Mouse (Mus musculus): ENCODE measurements around the gene Tmem170b.

The Tmem170b gene

DNA sequence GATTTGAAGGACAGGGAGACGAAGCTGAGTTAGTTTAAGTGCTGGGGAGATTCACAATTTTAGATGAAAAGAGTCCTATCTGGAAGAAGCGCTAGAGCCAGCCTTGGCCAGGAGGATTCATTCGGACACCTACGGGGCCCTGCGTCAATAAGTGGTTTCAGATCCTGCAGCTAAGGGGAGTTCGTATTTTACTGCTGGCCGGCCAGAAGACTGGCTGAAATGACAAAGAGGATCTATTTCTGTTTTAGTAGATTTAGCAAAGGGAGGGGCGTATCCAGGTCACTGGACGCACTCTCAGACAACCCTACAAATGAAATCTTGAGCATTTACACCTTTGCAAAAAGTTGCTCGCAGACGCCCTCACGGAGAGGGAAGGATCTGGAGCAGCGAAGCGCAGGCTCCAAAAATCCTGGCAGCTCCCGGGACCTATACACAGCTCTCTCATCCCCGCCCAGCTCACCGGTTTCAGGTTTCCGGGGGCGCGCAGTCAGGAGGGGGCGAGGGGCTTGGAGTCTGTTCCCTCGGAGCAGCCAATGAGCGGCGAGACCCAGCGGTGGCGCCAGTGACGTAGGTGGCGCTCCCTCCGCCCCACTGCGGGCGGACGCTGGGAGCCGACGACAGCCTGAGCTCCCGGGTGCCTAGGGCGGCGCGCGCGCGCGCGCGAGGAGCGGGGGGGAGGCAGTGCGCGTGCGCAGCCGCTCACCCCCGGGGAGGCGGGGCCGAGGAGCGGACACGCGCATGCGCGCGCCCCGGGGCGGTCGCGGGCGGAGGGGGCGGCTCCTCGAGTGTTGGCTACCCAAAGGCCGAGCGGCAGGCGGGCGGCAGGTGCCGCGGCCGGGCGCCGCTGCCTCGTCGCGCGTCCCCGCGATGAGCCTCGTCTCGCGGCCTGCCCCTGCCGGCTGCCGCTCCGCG lies at the start of gene Tmem170b:
Gene Tmem170b (plus strand): TSS at position 809 of the 912 bp plus-strand sequence.
- DNase-seq (ENCODE audit: low spot score) = peak; percentile 99

DNA sequence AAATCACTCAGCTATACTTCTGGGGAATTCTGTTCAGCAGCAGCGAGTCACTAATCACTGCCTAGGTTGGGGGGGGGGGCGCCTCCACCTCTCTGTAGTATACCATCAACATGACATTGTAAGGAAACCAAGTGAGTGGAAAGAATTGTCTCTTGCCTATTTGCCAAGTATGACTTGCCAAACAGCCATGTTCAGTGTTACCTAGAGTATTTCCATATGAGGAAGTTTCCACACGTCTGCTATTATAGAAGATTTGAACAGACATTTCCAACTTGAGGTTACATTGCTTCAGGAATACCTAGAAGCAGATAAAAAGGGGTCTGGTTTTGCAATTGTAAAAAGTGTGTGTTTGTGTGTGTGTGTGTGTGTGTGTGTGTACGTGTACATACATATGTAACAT lies 44.7 kb upstream of the Tmem170b start:
- DNase-seq (ENCODE audit: low spot score) = no peak

DNA sequence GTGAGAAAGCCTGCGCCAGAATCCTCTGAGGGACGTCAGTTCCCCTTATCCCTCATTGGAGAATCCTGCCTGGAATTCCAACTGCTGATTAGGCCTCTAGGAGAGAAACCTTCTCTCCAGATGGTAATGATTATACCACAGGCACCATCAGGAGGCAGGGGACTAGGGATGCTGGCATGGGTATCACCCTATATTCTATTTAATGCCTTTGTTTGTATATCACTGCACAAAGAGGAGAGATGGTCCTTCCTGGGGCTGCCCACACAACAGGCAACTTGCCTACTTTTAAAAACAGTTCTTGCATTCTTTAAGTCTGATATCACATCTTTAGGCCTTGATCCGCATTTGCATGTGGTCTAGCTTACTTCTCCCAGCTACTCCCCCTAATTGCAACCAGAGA lies 37.3 kb upstream of the Tmem170b start:
- DNase-seq (ENCODE audit: low spot score) = no peak

DNA sequence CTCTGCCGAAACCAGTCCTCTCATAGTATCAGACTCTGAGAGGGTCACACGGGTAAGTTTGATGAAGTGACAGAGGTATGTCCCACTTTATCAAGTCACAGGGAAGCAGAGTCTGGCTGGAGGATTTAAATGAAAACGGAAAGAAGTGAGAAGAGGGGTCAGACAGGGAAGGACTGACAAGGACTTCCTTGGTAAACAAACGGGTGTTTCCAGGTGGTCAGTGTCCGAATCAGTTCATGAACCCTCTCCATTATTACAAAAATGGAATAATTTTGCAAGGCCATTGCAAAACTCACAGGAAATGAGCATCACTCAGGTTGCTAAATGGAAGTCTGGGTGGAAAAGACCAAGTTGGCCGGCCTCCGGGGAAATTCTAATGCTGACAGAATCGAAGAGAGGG lies 36.8 kb upstream of the Tmem170b start:
- DNase-seq (ENCODE audit: low spot score) = no peak

DNA sequence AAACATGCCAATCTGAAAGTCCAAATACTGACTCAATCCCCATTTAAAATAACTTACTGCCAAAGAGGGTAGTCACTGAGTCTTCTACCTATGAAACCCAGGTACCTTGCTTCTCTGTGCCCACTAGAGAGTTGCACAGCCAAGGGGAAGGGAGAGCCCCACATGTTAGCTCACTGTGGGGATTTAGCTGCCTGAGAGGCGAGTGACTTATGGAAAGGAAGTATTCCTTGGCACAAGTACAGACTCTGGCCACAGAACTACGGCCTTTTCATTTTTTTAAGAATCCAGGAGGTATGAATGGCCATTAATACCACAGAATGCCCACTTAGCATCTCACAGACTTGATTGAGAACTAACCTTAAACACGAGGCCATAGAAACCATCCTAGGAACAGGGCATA lies 35.9 kb upstream of the Tmem170b start:
- no peak for DNase-seq (ENCODE audit: low spot score)

DNA sequence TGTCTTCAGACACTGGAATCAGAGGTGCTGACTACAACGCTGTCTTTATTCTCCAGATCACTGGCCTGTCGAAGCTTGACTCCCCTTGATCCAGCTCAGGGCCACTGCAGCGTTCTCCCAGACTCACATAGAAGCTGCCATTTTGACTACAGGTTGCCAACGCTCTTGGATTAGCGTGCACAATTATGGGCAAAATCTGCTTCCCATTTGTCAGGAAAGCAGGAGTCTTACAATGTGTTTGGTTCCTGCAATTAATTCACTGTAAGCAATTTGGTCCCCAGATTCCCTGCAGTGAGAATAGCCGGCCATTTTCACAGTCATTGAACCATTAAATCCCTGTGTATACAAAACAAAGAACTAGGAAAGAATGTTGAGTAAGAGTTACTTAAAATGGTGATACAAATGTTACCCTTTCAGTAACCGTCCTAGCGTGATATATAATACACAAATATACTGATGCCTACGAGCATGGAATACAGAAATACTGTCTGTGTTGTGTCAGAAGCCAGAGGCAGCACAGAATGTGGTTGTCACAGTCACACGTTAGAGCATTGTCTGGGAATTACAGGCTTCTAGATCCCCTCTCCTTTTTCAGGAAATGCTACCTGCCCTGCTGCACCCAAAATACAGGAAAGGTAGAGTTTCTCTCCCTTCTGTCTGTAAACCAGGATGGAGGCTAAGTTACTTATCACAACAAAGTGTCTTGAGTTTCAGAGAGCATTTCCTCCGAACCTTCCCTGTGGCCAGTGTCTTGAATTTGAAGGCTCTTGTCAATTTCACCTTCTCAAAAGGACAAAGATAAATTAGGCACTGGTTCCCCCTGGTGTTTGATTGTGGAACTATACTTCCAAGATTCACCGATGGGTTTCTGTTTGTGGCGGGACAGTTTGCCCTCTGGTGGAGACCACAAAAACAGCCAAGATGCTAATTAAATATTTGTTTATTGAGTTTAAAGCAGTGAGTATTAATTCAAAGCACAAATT lies 34.0 kb upstream of the Tmem170b start:
- DNase-seq (ENCODE audit: low spot score) = peak; percentile 79

DNA sequence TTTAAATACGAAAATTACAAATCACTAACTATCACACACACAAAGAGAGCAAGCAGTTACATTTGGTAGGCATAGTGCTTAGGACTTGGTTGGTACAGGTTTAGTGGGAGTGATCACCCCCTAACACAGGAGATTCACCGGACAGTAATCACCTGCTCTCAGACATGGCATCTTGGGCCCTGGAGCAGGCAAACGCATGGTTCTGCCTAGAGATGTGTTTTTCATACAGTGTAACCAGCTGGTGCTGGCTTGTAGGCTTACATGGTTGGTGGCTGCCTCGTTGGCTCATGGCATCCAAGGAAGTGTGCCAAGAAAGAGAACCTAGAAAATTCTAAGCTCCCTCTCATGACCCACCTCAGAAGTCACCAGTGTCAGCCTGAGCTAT lies 33.4 kb upstream of the Tmem170b start:
- DNase-seq (ENCODE audit: low spot score) = no peak

DNA sequence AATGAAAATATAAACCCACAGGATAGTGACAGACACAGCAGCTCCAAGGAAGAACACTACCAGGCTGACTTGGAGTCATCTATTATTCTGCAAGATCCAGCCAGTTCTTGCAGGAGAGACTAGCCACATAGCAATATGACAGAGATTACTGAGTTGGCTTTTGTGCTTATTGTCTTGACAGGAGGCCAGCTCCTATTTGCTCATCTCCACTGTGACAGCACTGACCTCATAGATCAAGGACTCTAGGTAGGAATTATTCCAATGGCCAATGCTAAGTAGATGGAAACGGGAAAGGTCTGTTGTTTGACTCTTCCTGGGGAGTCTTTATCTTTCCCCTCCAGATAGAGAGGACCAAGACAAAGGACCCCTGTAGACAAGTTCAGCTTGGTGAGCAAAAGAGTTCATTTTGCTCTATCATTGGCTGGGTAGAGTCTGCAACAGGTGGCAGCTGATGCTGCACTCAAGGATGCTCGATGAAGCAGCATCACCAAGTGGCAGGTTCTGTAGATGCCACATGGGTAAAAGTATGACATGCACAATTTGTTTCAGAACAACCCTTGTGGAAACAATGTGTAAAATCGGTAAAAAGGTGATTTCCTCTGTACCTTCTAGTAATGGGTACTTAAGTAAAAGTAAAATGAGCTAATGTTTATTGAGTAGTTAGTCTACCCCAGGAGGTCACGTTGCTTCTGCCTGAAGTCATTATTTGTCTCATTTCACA lies 32.4 kb upstream of the Tmem170b start:
- DNase-seq (ENCODE audit: low spot score) = no peak

DNA sequence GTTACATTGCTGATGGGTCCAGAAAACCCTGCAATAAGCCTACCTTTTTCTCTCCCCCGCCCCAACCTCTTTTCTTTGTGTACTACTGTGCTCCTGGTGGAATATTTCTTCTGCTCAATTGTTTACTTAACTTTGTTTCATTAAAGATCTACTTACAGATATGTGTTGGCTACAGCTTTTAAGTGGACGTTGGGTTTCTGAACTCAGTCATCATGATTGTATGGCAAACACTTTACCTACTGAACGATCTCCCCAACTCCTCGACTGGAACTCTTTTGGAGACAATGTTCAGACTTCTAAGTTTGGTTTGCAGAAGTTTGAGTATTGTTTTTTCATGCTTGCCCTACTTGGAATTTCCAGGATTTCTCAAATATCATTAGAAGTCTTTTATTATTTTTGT lies 24.6 kb upstream of the Tmem170b start:
- DNase-seq (ENCODE audit: low spot score) = no peak

DNA sequence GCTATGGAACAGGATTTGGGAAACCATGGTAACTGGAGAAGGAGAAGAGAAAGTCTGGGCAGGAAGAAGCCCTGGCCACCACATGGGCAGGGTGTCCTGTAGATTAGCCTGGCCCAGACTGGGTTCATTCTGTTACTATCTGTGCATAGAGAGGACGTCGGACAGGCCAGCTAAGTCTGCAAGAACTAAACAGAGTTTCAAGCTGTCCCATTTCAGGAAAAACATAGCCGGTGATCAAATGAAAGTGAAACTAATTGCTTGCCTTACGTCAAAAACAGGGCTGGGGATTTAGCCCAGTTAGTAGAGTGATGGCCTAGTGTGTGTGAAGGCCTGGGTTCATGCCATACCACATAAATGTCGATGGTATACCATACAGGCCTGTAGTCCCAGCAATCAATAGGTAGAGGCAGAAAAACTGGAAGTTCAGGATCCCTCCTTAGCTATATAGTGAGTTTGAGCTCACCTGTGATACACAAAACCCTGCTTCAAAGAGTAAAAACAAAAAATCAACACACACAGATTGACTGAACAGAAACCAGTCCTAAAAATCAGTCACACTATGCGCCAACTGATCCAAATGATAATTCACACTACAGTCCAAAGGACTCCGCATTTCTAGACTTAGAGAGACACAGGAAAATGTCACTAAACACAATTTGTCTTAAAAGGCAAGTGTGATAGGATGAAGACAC lies 21.9 kb upstream of the Tmem170b start:
- no peak for DNase-seq (ENCODE audit: low spot score)

DNA sequence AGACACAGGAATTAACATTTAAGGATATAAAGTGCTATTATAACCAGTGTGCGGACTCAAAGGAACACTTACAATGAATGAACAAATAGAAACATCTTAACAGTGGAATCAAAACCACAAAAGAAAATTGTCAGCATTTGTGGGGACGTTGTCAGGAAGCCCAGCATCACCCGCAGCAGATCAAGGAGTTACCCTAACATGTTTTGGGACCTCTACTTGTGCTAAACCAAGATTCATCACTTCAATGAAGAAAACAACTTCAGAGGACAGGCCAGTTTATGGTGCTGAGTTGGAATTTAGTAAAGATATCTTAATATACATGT lies 21.4 kb upstream of the Tmem170b start:
- DNase-seq (ENCODE audit: low spot score) = no peak

DNA sequence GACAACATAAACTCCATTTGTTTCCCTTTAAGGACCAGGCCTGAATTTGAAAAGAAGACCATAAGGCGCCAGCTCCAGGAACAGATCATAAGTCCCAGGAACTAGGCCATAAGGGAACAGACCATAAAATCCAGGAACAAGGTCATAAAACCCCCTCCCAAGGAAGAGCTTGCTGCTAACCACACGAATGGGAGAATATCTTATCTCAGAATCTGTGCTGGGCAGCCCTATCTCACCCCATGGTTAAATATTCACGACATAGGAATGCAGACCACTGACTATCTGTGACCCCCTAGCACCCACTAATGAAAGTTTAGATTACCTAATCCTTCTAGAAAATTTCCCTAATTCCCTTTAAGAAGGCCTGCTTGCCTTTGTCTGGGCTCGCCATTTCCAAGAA lies 20.8 kb upstream of the Tmem170b start:
- DNase-seq (ENCODE audit: low spot score) = peak; percentile 73

DNA sequence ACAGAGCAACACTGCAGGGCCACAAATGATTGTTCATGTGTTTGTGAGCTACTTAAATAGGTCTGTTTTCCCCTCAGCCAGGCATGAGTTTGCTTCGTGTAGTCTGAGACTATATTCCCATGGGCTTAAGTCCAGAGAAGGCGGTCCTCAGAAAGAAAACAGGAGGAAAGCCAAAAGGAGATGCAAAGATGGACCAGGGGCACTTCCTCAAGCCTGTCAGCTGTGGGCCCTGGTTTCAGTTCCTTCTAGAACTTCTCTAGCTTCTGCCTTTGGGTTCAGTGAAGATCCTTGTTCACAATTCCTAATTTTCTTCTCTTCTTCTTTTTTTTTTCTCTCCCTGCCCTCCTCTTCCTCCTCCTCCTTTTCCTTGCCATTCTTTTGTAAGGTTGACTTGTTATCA lies 9.0 kb upstream of the Tmem170b start:
- DNase-seq (ENCODE audit: low spot score) = no peak

DNA sequence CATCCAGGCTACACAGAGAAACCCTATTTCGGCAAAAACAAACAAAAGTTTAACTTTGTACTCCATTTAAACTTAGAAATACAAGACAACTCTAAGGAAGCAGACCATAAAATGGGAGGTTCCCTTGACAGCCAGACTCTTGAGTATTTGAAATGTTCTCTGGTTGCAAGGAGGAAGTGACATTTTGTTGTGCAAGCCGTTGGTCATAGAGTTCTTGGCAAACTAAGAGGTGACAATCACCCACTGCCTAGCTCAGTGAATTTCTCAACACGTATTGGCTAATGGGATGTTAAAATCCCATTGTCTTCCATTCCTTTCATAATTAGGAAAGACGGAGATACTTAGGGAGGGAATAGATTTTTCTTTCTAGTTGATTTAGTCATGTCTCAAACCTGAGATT lies 5.7 kb upstream of the Tmem170b start:
- DNase-seq (ENCODE audit: low spot score) = no peak

DNA sequence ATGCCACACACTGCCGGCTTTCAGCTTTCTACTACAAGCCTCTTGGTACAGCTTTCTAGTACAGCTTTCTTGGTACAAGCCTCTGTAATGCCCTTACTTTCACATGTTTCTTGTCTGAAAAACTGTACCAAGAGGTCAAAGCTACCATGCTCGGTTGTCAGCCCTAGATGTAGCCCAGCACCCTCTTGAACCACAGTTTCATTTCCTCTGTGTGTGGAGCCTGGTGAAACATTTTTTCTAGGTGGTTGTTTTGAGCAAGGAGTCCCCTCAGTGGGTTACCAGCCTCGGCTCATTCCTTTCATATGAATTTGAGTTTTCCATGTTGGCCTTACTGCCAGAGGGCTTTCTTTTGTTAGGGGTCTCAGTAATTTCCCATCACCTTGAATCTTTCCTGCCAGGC lies 4.7 kb upstream of the Tmem170b start:
- DNase-seq (ENCODE audit: low spot score) = no peak

DNA sequence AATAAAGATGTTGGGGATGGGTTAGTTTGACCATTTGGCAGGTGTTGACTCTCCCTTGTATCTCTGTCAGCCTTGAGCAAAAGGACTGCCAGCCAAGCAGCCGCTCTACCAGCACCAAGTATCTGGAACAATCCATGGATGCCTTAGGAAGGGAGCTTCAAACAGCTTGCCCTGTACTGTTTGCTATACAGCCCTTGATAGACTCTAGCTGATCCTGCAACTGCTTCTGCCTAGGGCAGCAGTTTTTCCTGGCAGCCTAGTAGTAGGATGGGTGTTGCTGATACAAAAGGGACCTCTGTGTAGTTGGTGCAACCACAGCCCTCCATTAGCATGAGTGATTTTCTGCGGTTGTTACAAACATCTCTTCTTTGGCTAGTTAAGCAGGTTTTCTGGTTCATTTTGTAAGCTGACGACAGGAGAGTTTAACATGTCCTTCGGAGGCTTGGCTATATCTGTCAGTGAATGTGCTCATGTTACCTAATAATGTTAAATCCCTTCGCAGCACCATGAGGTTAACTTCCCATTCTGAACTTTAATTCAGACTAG lies 1.7 kb upstream of the Tmem170b start:
- DNase-seq (ENCODE audit: low spot score) = no peak

DNA sequence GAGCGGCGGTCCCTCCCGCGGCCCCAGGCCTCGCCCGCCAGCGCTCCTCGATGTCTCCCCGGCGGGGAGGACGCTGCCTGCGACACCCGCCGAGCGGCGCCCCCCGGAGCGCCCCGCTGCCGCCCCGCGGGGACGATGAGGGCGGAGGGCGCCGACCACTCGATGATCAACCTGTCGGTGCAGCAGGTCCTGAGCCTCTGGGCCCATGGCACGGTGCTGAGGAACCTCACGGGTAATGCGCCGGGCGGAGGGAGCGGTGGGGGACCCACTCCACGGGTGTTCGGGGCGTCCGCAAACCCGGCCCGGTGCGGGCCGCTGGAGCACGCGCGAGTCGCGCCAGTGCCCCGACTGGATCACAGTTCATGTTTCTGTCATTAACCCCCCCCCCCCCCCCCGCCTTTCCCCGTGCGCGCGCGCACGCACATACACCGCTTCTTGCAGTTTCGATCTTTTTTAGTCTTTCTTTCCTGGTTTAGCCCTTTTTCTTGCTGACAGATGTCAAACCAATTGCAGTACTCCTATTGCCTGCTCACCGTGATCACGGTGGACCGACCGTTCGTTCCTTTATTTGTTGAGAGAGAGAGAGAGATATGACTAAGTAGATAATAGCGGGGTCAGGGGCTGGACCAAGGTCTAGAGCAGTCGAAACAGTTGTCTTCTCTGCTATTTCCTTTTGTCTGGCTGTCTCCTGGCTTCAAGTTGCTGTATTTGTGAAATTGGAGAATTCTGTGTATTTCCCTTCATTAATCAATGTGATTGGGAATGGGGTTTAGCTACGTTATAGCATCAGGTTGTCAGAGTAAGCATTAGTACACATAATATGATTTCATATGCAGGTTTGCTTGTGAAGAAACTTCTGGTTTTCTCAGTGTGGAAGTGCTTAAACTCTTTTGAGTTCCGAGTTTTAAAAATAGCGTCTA lies 634 bp downstream of the Tmem170b start:
- peak; percentile 66 for DNase-seq (ENCODE audit: low spot score)

DNA sequence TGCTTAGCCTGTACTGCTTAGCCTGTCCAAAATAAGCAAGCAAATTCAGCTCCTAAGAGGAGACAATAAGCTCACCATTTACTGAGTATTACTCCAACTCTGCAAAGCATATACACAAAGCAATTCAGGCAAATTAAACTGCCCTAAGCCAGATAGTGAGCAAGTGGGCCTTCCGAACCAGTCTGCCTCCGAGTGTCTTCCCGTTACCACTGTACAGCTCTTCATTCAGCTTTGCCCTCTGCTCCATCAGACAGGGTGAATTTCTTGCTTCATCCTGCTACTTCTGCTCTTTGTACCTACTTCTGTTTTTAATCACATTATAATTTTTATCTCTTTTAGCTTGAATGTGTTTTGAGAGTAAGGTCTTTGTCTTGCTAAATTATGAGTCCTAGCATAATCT lies 1.9 kb downstream of the Tmem170b start:
- DNase-seq (ENCODE audit: low spot score) = no peak

DNA sequence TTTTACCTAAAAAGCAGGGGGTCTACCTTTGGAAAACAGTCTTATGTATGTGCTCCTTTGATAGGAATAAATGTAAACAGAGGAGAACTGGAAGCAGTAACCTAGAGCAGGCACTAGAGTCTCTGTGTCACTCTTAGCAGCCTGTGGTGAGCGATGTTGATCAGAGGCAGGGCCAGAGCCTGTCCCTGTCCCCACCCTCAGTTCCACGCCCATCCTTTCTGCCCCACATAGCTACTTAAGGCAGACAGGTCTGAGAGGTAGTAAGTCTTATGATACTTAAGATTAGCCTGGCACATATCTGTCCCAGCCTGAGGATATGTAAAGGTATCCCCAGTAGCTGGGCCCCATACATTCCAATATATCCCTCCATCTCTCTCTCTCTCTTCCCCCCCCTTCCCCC lies 2.9 kb downstream of the Tmem170b start:
- DNase-seq (ENCODE audit: low spot score) = no peak

DNA sequence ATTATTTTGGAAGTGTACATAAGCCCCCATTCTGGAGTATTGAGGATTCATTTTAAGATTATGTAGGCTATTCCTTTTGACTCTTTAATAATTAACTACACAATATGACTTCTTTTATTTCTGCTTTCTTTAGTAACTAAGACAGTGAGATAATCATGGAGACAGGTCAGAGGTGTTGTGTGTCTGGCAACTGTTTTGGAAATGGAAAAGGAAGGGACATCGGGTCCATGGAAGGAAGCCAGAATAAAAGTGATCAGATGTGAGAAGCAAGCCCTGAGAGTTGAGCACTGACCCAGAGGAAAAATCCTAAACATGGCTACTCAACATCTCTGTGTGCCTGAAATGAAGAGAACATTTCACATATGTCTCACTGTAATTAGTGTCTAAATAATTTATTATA lies 5.3 kb downstream of the Tmem170b start:
- no peak for DNase-seq (ENCODE audit: low spot score)

Measured in yolk sac, embryonic 10.5 days (tissue).